Mouse (Mus musculus): Measurements from ENCODE around the gene Kdm1b.

- no peak for TF ChIP-seq CTCF (IDR thresholded peaks at IDR 0.05; ENCODE audit: control insufficient read depth, insufficient read depth, insufficient read length)
- TF ChIP-seq USF1 (IDR thresholded peaks at IDR 0.05; ENCODE audit: low read depth) = no peak
Observed at GRCm38 (mm10) chr13:47112056-47112455, 68.8 kb downstream of the Kdm1b start.
